Mouse (Mus musculus) lung, postnatal 0 days (tissue): ENCODE data around the gene Zfp292.

Experiments
- CTCF ChIP-seq: IDR thresholded peaks from 2 replicates; pipeline ENCODE4 v1.5.1; 2016; ENCODE audit warnings: antibody characterized with exemption, mild to moderate bottlenecking
- EP300 ChIP-seq: IDR thresholded peaks from 2 replicates; pipeline ENCODE4 v1.6.1; 2016; ENCODE audit warnings: antibody characterized with exemption, mild to moderate bottlenecking, control low read depth

- no peak for TF ChIP-seq CTCF
- TF ChIP-seq EP300: no peak
Observed at GRCm38 (mm10) chr4:34852051-34852450, 30.7 kb downstream of the Zfp292 start.
